Comparison of ENCODE assay signal across 9 mouse cellular contexts in the genomic region with DNA sequence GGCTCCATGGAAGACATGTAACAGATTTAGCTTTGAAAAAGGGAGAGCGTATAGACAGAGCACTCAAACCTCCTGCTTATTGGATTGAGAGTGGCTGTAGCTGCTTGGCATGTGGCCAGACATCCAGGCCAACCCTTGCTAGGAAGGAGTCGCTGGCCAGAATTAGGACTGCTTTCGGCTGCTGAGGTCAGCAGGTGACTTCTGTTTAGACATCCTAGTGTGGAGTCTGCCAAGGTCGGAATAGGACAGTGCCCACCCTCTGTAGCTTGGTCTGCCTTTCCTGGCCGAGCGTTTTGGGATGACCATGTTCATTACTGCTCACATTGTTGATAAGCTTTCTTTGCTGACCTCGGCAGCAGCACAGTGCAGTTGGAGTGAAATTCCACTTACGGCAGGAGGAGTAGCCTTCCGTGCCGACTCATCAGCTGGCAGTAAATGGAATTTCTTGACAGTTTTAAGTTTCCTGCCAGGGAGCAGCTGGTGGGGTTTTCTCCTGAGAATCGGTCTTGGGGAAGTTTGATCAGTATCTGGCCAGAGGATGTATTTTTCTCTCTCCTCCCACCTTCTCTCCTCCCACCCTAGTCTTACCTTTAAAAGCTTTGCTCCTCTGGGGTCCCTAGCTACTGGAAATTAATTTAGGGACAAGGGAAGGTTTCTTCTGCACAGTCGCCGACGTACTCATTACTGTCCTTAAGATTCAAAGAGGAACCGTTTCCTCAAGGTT.
A peak's percentile ranks its signal among the peaks of the same experiment; 100 is the strongest.
DNase-seq lines count a peak whose midpoint lies in the region; ATAC-seq lines count a peak whose summit lies in the region.
"Had no signal": no experiment of that assay in that cellular context is flagged by ENCODE, and none has a peak within 500 bp of the region (broad histone marks: within the 10 kb centered on the region; RNA-seq: fewer than 3 reads in every experiment).

No protein-coding gene starts in this region.

- no peak overlapping the region for H3K9ac ChIP-seq in hindbrain, embryonic 13.5 days
- no peak overlapping the region for H3K9ac ChIP-seq in hindbrain, embryonic 11.5 days (ENCODE audit: low read depth, low read length)
- no peak overlapping the region for H3K9ac ChIP-seq in forebrain, embryonic 13.5 days
- H3K9ac ChIP-seq: neural tube, embryonic 13.5 days had no signal

- no peak overlapping the region for H3K4me2 ChIP-seq in hindbrain, embryonic 13.5 days
- no peak overlapping the region for H3K4me2 ChIP-seq in hindbrain, embryonic 11.5 days (replicated peaks; ENCODE audit: low read depth, low read length)
- peak overlapping the region; percentile 6; the same call in 1 of the 2 replicates for H3K4me2 ChIP-seq in forebrain, embryonic 13.5 days
- H3K4me2 ChIP-seq: neural tube, embryonic 13.5 days had no signal

- ATAC-seq in hindbrain, embryonic 13.5 days (ENCODE audit: low FRiP score) = 0 out of 2 replicates have a peak, but pooled peaks have one; percentile 61
- no peak for ATAC-seq in hindbrain, embryonic 11.5 days (ENCODE audit: low FRiP score)
- ATAC-seq in forebrain, embryonic 13.5 days = peak; percentile 75
- no peak for ATAC-seq in erythroblast, adult 5-6 weeks (replicated peaks; ENCODE audit: low FRiP score, poor library complexity, severe bottlenecking)

- H3K9me3 ChIP-seq in hindbrain, embryonic 13.5 days = no peaks in the 10 kb centered on the region
- H3K9me3 ChIP-seq in hindbrain, embryonic 11.5 days (ENCODE audit: control insufficient read depth, low read length) = no peaks in the 10 kb centered on the region
- H3K9me3 ChIP-seq in forebrain, embryonic 13.5 days (replicated peaks) = no peaks in the 10 kb centered on the region
- H3K9me3 ChIP-seq: neural tube, embryonic 13.5 days had no signal

- 0 out of 2 replicates have a peak overlapping the region, but pooled peaks have one; percentile 30 for H3K27ac ChIP-seq in hindbrain, embryonic 13.5 days
- no peak overlapping the region for H3K27ac ChIP-seq in hindbrain, embryonic 11.5 days (ENCODE audit: low read depth, low read length)
- peak overlapping the region; percentile 67 for H3K27ac ChIP-seq in forebrain, embryonic 13.5 days
- H3K27ac ChIP-seq: neural tube, embryonic 13.5 days had no signal

- H3K4me3 ChIP-seq in hindbrain, embryonic 13.5 days = no peak overlapping the region
- no peak overlapping the region for H3K4me3 ChIP-seq in hindbrain, embryonic 11.5 days (ENCODE audit: low read depth, low read length)
- no peak overlapping the region for H3K4me3 ChIP-seq in forebrain, embryonic 13.5 days
- H3K4me3 ChIP-seq: neural tube, embryonic 13.5 days had no signal

- 66% methylated on average over 15 of the region's 15 CpGs for WGBS in hindbrain, embryonic 13.5 days
- 80% methylated on average over 15 of the region's 15 CpGs for WGBS in hindbrain, embryonic 11.5 days
- WGBS in forebrain, embryonic 13.5 days = 60% methylated on average over 15 of the region's 15 CpGs

- H3K36me3 ChIP-seq in hindbrain, embryonic 13.5 days = no peaks in the 10 kb centered on the region
- no peaks in the 10 kb centered on the region for H3K36me3 ChIP-seq in hindbrain, embryonic 11.5 days (ENCODE audit: control insufficient read depth, insufficient read depth, low read length)
- H3K36me3 ChIP-seq in forebrain, embryonic 13.5 days (ENCODE audit: poor library complexity, severe bottlenecking) = no peaks in the 10 kb centered on the region
- H3K36me3 ChIP-seq: neural tube, embryonic 13.5 days had no signal

- no peaks in the 10 kb centered on the region for H3K27me3 ChIP-seq in hindbrain, embryonic 13.5 days
- no peaks in the 10 kb centered on the region for H3K27me3 ChIP-seq in hindbrain, embryonic 11.5 days (ENCODE audit: control insufficient read depth, insufficient read depth, low read length)
- H3K27me3 ChIP-seq in forebrain, embryonic 13.5 days = no peaks in the 10 kb centered on the region
- H3K27me3 ChIP-seq: neural tube, embryonic 13.5 days had no signal

- H3K4me1 ChIP-seq in hindbrain, embryonic 13.5 days (replicated peaks) = peaks cover 10% of the 10 kb centered on the region; the same call in 1 of the 2 replicates
- H3K4me1 ChIP-seq in hindbrain, embryonic 11.5 days (replicated peaks; ENCODE audit: control insufficient read depth, insufficient read depth, low read length) = no peaks in the 10 kb centered on the region
- peaks cover 12% of the 10 kb centered on the region for H3K4me1 ChIP-seq in forebrain, embryonic 13.5 days
- H3K4me1 ChIP-seq: neural tube, embryonic 13.5 days had no signal

- intact Hi-C loops in heart, postnatal 14 days (cut with DNase I) = no loop called here

- no peak for DNase-seq in hindbrain, embryonic 11.5 days (ENCODE audit: low spot score)
- DNase-seq in adipocyte (ENCODE audit: low spot score) = peak; percentile 21
- peak; percentile 59 to 71 for DNase-seq in heart, postnatal 14 days
- peak; percentile 45 for DNase-seq in lung, postnatal 10 days
- DNase-seq in frontal cortex, postnatal 36 days (ENCODE audit: low spot score in 2 of 2) = no peak

Comparison
In these comparisons a context has a peak if more than half of its experiments do, and no peak if none do; other contexts are left out.
1. ATAC-seq: peak in hindbrain, embryonic 13.5 days (single experiment) and forebrain, embryonic 13.5 days (single experiment); none in hindbrain, embryonic 11.5 days (single experiment) and erythroblast, adult 5-6 weeks (single experiment).
2. DNase-seq: peak in adipocyte (single experiment), heart, postnatal 14 days (2 of 2) and lung, postnatal 10 days (single experiment); none in hindbrain, embryonic 11.5 days (single experiment) and frontal cortex, postnatal 36 days (0 of 2).